Mouse (Mus musculus) C2C12 (cell line): ENCODE results near the gene Teddm2. TPM values are rescaled to one million over a fixed set of nuclear protein-coding genes. Genes with fewer than 3 reads are reported as not detected.
"Not testable (repeated sequence)": the region's sequence is repeated elsewhere in the genome, so short reads cannot be mapped to it uniquely, and the experiment has no call there.

Experiments
- H3K27me3 ChIP-seq: one replicate; pipeline ENCODE4 v1.6.1; 2011; ENCODE audit not compliant: control insufficient read depth, insufficient read depth, insufficient read length
- H3K36me3 ChIP-seq: one replicate; pipeline ENCODE4 v1.6.1; 2011; ENCODE audit not compliant: control insufficient read depth, insufficient read depth
- H3K4me3 ChIP-seq: one replicate; pipeline ENCODE4 v1.5.1; 2011; ENCODE audit warnings: mild to moderate bottlenecking, control low read depth; ENCODE audit not compliant: poor library complexity, insufficient read depth, severe bottlenecking
- H3K79me2 ChIP-seq: one replicate; pipeline ENCODE4 v1.6.1; 2011; ENCODE audit not compliant: control insufficient read depth, insufficient read depth
- H3K79me3 ChIP-seq: one replicate; pipeline ENCODE4 v1.6.1; 2011; ENCODE audit warnings: low read depth, control low read depth
- H3ac ChIP-seq: one replicate; pipeline ENCODE3; 2011; ENCODE audit warnings: low read depth; ENCODE audit not compliant: control insufficient read depth, insufficient read length
- CEBPB ChIP-seq: IDR thresholded peaks from one replicate; pipeline ENCODE4 v1.6.1; 2011; ENCODE audit warnings: low read depth, mild to moderate bottlenecking, control low read depth, moderate library complexity
- CTCF ChIP-seq: IDR thresholded peaks from one replicate; pipeline ENCODE4 v1.5.1; 2011; ENCODE audit not compliant: control insufficient read depth, insufficient read depth, insufficient read length
- FOSL1 ChIP-seq: IDR thresholded peaks from one replicate; pipeline ENCODE4 v1.8.0; 2011; ENCODE audit warnings: mild to moderate bottlenecking, low read length; ENCODE audit not compliant: poor library complexity, insufficient read depth, severe bottlenecking
- MAX ChIP-seq: IDR thresholded peaks from one replicate; pipeline ENCODE4 v1.6.1; 2011; ENCODE audit warnings: mild to moderate bottlenecking, control low read depth
- MYOD1 ChIP-seq: IDR thresholded peaks from one replicate; pipeline ENCODE4 v1.6.1; 2011; ENCODE audit warnings: low read depth; ENCODE audit not compliant: control insufficient read depth, insufficient read length
- MYOG ChIP-seq: IDR thresholded peaks from one replicate; pipeline ENCODE4 v1.6.1; 2011; ENCODE audit not compliant: control insufficient read depth, insufficient read length; ENCODE audit errors: extremely low read depth
- USF1 ChIP-seq: IDR thresholded peaks from one replicate; pipeline ENCODE4 v1.6.1; 2011; ENCODE audit warnings: low read depth, mild to moderate bottlenecking, control low read depth, moderate library complexity
- polyA plus RNA-seq: library from polyadenylated mRNA; unstranded; fragments of >200 nt; fragmentation: generic; extraction: Trizol; gene quantifications from one replicate; pipeline ENCODE4 v1.2.1, GENCODE M21; 2012; ENCODE audit warnings: missing spikeins

Gene Teddm2
- polyA plus RNA-seq, 1 experiment, result 0.06 TPM

- Histone ChIP-seq H3ac (no peak overlapping the region), H3K36me3 (no peaks in the 10 kb centered on the region), H3K4me3 (no peak overlapping the region), H3K79me3 (no peaks in the 10 kb centered on the region), H3K27me3 (peaks cover 16% of the 10 kb centered on the region), H3K79me2 (no peaks in the 10 kb centered on the region)
- no peak for TF ChIP-seq MAX
- TF ChIP-seq MYOG, result no peak
- TF ChIP-seq CEBPB, result no peak
- no peak for TF ChIP-seq CTCF
- TF ChIP-seq MYOD1, result no peak
- TF ChIP-seq FOSL1, result no peak
- no peak for TF ChIP-seq USF1
These were observed 5.7 kb downstream of the Teddm2 start for GRCm38 (mm10) chr1:153894201-153894893.

GRCm38 (mm10) chr1:153893746-153894145 is 6.3 kb downstream of the Teddm2 start:
- TF ChIP-seq MAX (no peak), FOSL1 (no peak), USF1 (no peak), CTCF (no peak), MYOG (no peak), MYOD1 (no peak), CEBPB (no peak)
- H3ac ChIP-seq, result no peak overlapping the region
- H3K79me2 ChIP-seq, result no peaks in the 10 kb centered on the region
- H3K79me3 ChIP-seq, result no peaks in the 10 kb centered on the region
- peaks cover 16% of the 10 kb centered on the region for H3K27me3 ChIP-seq
- H3K4me3 ChIP-seq, result no peak overlapping the region
- no peaks in the 10 kb centered on the region for H3K36me3 ChIP-seq

- no peak for TF ChIP-seq MYOD1
- no peak for TF ChIP-seq MAX
- no peak for TF ChIP-seq CTCF
- no peak for TF ChIP-seq CEBPB
- no peak for TF ChIP-seq FOSL1
- no peak for TF ChIP-seq MYOG
- no peak for TF ChIP-seq USF1
- Histone ChIP-seq H3K27me3 (peaks cover 24% of the 10 kb centered on the region), H3K36me3 (no peaks in the 10 kb centered on the region), H3K79me3 (no peaks in the 10 kb centered on the region), H3K79me2 (no peaks in the 10 kb centered on the region), H3K4me3 (no peak within 1 kb of the TSS), H3ac (no peak within 1 kb of the TSS)
These were observed 8.6 kb downstream of the Teddm2 start, which contains the start of gene Teddm1a for GRCm38 (mm10) chr1:153891442-153891841. Gene Teddm1a (plus strand): TSS chr1:153891742.

- H3K79me3 ChIP-seq, result no peaks in the 10 kb centered on the region
These were observed 9.9 kb downstream of the Teddm2 start for GRCm38 (mm10) chr1:153890121-153890520.

GRCm38 (mm10) chr1:153886024-153886633 is 13.9 kb downstream of the Teddm2 start:
- H3K27me3 ChIP-seq, result peaks cover 20% of the 10 kb centered on the region
- no peaks in the 10 kb centered on the region for H3K36me3 ChIP-seq
- H3K79me2 ChIP-seq, result no peaks in the 10 kb centered on the region
- no peak overlapping the region for H3K4me3 ChIP-seq
- no peaks in the 10 kb centered on the region for H3K79me3 ChIP-seq
- TF ChIP-seq MYOG, result no peak
- TF ChIP-seq CTCF, result no peak
- TF ChIP-seq MAX, result no peak
- TF ChIP-seq USF1, result no peak
- no peak for TF ChIP-seq FOSL1
- no peak for TF ChIP-seq CEBPB
- no peak for TF ChIP-seq MYOD1
- H3ac ChIP-seq, result no peak overlapping the region

More at GRCm38 (mm10) chr1:153890121-153890520, 9.9 kb downstream of the Teddm2 start:
- Histone ChIP-seq H3K4me3 (no peak overlapping the region), H3K27me3 (peaks cover 27% of the 10 kb centered on the region), H3ac (no peak overlapping the region), H3K36me3 (no peaks in the 10 kb centered on the region), H3K79me2 (no peaks in the 10 kb centered on the region)
- no peak for TF ChIP-seq MAX
- TF ChIP-seq MYOG, result no peak
- TF ChIP-seq USF1, result no peak
- no peak for TF ChIP-seq MYOD1
- TF ChIP-seq CEBPB, result no peak
- TF ChIP-seq CTCF, result no peak
- no peak for TF ChIP-seq FOSL1

GRCm38 (mm10) chr1:153880391-153880790 is 19.6 kb downstream of the Teddm2 start:
- H3K27me3 ChIP-seq, H3K79me2 ChIP-seq, H3K79me3 ChIP-seq, H3ac ChIP-seq, H3K4me3 ChIP-seq, H3K36me3 ChIP-seq: not testable (repeated sequence)
